Mouse (Mus musculus): Measurements from ENCODE around the gene BC030867.

DNA sequence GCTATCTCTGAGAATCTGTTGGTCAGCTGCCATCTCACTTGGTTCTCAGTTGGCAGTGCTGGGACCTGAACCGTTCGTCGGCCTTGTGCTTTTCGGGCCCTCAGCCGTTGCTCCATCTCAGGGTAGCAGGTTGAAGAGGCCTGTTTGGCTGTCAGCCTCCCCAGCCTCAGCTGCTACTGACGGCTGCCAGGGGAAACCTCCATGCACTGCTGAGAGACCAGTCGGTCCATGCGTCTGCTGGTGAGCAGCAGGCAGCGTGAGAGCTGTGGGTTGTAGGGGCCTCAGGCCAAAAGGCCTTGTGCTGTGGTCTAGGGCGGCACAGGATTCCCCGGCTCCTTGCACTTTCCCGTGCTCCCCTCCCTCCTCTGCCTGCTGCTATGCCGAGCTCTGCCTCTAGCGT, 17.1 kb downstream of the BC030867 start:
- TF ChIP-seq CTCF (IDR thresholded peaks at IDR 0.05; ENCODE audit: low read depth, low read length) (no peak), POLR2A (IDR thresholded peaks at IDR 0.05; ENCODE audit: borderline replicate concordance, low read depth, low read length) (no peak)

Measured in bone marrow macrophage, adult 2 months (primary cell).